Mouse (Mus musculus): Measurements from ENCODE around the gene Epb41l2. TPM values are rescaled to one million over a fixed set of nuclear protein-coding genes. Genes with fewer than 3 reads are reported as not detected.
A peak's percentile ranks its signal among the peaks of the same experiment; 100 is the strongest.

The Epb41l2 gene
- polyA plus RNA-seq, 2 experiments, result 6.8 to 11.7 TPM

- whole genome bisulfite sequencing (ENCODE audit: insufficient replicate concordance), result 36% methylated on average over 17 of the region's 17 CpGs
- DNase-seq (ENCODE audit: low read depth in 3 of 3, low spot score in 3 of 3), result no peak
- Histone ChIP-seq H3K27me3 (ENCODE audit: control insufficient read depth, insufficient read depth, low read length) (no peaks in the 10 kb centered on the region), H3K9me3 (ENCODE audit: control insufficient read depth, low read length) (no peaks in the 10 kb centered on the region), H3K4me2 (ENCODE audit: low read depth) (no peak overlapping the region), H3K4me1 (replicated peaks; ENCODE audit: control insufficient read depth in 2 of 2, insufficient read depth in 2 of 2, low read length in 1 of 2) (peaks cover 0 to 5% of the 10 kb centered on the region in 2 experiments; a peak in 1 of 4 replicates), H3K9ac (replicated peaks) (no peak overlapping the region), H3K27ac (no peak overlapping the region), H3K36me3 (replicated peaks; ENCODE audit: control insufficient read depth, insufficient read depth, low read depth) (no peaks in the 10 kb centered on the region), H3K4me3 (ENCODE audit: insufficient read depth in 1 of 2, low read depth in 2 of 2, low read length in 2 of 2) (no peak overlapping the region)
- TF ChIP-seq CTCF (IDR thresholded peaks at IDR 0.05; ENCODE audit: low read depth) (no peak), EP300 (IDR thresholded peaks at IDR 0.05; ENCODE audit: low read depth) (no peak)
- no peak for ATAC-seq (ENCODE audit: insufficient read depth)
Observed at GRCm38 (mm10) chr10:25313856-25314584, 45.6 kb upstream of the Epb41l2 start.

- Histone ChIP-seq H3K9me3 (ENCODE audit: control insufficient read depth, low read length) (no peaks in the 10 kb centered on the region), H3K9ac (replicated peaks) (no peak overlapping the region), H3K4me2 (ENCODE audit: low read depth) (no peak overlapping the region), H3K36me3 (replicated peaks; ENCODE audit: control insufficient read depth, insufficient read depth, low read depth) (no peaks in the 10 kb centered on the region), H3K4me1 (replicated peaks; ENCODE audit: control insufficient read depth in 2 of 2, insufficient read depth in 2 of 2, low read length in 1 of 2) (peaks cover 0 to 5% of the 10 kb centered on the region in 2 experiments; a peak in 1 of 4 replicates), H3K4me3 (ENCODE audit: insufficient read depth in 1 of 2, low read depth in 2 of 2, low read length in 2 of 2) (no peak overlapping the region), H3K27me3 (ENCODE audit: control insufficient read depth, insufficient read depth, low read length) (no peaks in the 10 kb centered on the region), H3K27ac (no peak overlapping the region)
- no peak for DNase-seq (ENCODE audit: low read depth in 3 of 3, low spot score in 3 of 3)
- peak; percentile 56; the same call in 1 of the 2 replicates for ATAC-seq (ENCODE audit: insufficient read depth)
- TF ChIP-seq EP300 (IDR thresholded peaks at IDR 0.05; ENCODE audit: low read depth), result no peak
- no peak for TF ChIP-seq CTCF (IDR thresholded peaks at IDR 0.05; ENCODE audit: low read depth)
Observed at GRCm38 (mm10) chr10:25317665-25318064, 41.9 kb upstream of the Epb41l2 start.

DNA sequence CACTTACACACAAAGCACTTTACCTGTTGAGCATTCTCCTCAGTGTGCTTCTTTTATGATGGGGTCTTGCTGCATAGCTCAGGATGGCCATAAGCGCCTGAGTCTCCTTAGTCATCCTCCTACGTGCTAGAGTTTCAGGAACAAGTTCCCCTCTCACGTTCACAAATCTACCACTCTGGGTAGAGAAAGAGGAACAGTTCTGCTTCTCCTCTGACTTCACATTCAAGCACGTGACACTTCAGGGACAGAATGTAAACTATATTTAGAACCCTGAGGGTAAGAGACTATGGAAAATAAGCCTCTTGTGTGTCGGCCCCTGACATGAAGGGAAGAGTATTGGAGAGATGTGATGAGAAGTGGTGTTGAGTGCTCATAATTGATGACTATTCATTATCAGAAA lies 41.2 kb upstream of the Epb41l2 start:
- DNase-seq (ENCODE audit: low read depth in 3 of 3, low spot score in 3 of 3), result no peak
- Histone ChIP-seq H3K9ac (replicated peaks) (no peak overlapping the region), H3K27ac (no peak overlapping the region), H3K9me3 (ENCODE audit: control insufficient read depth, low read length) (no peaks in the 10 kb centered on the region), H3K4me3 (ENCODE audit: insufficient read depth in 1 of 2, low read depth in 2 of 2, low read length in 2 of 2) (no peak overlapping the region), H3K4me1 (replicated peaks; ENCODE audit: control insufficient read depth in 2 of 2, insufficient read depth in 2 of 2, low read length in 1 of 2) (peaks cover 0 to 5% of the 10 kb centered on the region in 2 experiments; a peak in 1 of 4 replicates), H3K27me3 (ENCODE audit: control insufficient read depth, insufficient read depth, low read length) (no peaks in the 10 kb centered on the region), H3K4me2 (ENCODE audit: low read depth) (no peak overlapping the region), H3K36me3 (replicated peaks; ENCODE audit: control insufficient read depth, insufficient read depth, low read depth) (no peaks in the 10 kb centered on the region)
- 14% methylated on average over 5 of the region's 5 CpGs for WGBS (ENCODE audit: insufficient replicate concordance)
- ATAC-seq (ENCODE audit: insufficient read depth), result peak; percentile 18; the same call in 1 of the 2 replicates
- TF ChIP-seq EP300 (IDR thresholded peaks at IDR 0.05; ENCODE audit: low read depth), result no peak
- TF ChIP-seq CTCF (IDR thresholded peaks at IDR 0.05; ENCODE audit: low read depth), result no peak

- ATAC-seq (ENCODE audit: insufficient read depth) (no peak), DNase-seq (ENCODE audit: low read depth in 3 of 3, low spot score in 3 of 3) (no peak)
- H3K27ac ChIP-seq, result no peak overlapping the region
- H3K4me3 ChIP-seq (ENCODE audit: insufficient read depth in 1 of 2, low read depth in 2 of 2, low read length in 2 of 2), result no peak overlapping the region
- H3K4me2 ChIP-seq (ENCODE audit: low read depth), result no peak overlapping the region
- no peak overlapping the region for H3K9ac ChIP-seq (replicated peaks)
- peaks cover 0 to 5% of the 10 kb centered on the region in 2 experiments; a peak in 1 of 4 replicates for H3K4me1 ChIP-seq (replicated peaks; ENCODE audit: control insufficient read depth in 2 of 2, insufficient read depth in 2 of 2, low read length in 1 of 2)
- no peaks in the 10 kb centered on the region for H3K9me3 ChIP-seq (ENCODE audit: control insufficient read depth, low read length)
- no peaks in the 10 kb centered on the region for H3K36me3 ChIP-seq (replicated peaks; ENCODE audit: control insufficient read depth, insufficient read depth, low read depth)
- TF ChIP-seq CTCF (IDR thresholded peaks at IDR 0.05; ENCODE audit: low read depth) (no peak), EP300 (IDR thresholded peaks at IDR 0.05; ENCODE audit: low read depth) (no peak)
- H3K27me3 ChIP-seq (ENCODE audit: control insufficient read depth, insufficient read depth, low read length), result no peaks in the 10 kb centered on the region
Observed at GRCm38 (mm10) chr10:25319531-25319930, 40.1 kb upstream of the Epb41l2 start.

DNA sequence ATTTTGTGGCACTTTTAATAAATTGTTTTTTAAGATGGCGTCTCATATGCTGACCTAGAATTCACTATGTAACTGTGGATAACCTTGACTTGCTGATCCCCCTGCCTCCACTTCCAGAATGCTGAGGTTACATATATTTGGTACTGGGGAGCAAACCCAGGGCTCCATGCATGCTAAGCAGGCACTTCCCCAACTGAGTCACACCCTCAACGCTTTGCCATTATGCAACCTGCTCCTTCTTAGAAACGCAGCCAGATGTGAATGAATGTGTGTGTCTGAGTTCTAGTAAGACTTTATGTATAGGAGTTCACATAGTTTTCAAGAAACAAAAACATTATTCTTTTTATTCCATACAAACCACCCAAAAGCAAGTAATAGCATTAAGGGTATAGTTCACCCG lies 38.4 kb upstream of the Epb41l2 start:
- Histone ChIP-seq H3K9me3 (ENCODE audit: control insufficient read depth, low read length) (no peaks in the 10 kb centered on the region), H3K27me3 (ENCODE audit: control insufficient read depth, insufficient read depth, low read length) (no peaks in the 10 kb centered on the region), H3K27ac (no peak overlapping the region), H3K4me3 (ENCODE audit: insufficient read depth in 1 of 2, low read depth in 2 of 2, low read length in 2 of 2) (no peak overlapping the region), H3K36me3 (replicated peaks; ENCODE audit: control insufficient read depth, insufficient read depth, low read depth) (no peaks in the 10 kb centered on the region), H3K9ac (replicated peaks) (no peak overlapping the region), H3K4me2 (ENCODE audit: low read depth) (no peak overlapping the region), H3K4me1 (replicated peaks; ENCODE audit: control insufficient read depth in 2 of 2, insufficient read depth in 2 of 2, low read length in 1 of 2) (peaks cover 0 to 5% of the 10 kb centered on the region in 2 experiments; a peak in 1 of 4 replicates)
- no peak for ATAC-seq (ENCODE audit: insufficient read depth)
- DNase-seq (ENCODE audit: low read depth in 3 of 3, low spot score in 3 of 3), result no peak
- TF ChIP-seq CTCF (IDR thresholded peaks at IDR 0.05; ENCODE audit: low read depth) (no peak), EP300 (IDR thresholded peaks at IDR 0.05; ENCODE audit: low read depth) (no peak)
- WGBS (ENCODE audit: insufficient replicate concordance), result 57% methylated on average over 4 of the region's 4 CpGs
